Mouse (Mus musculus) midbrain, embryonic 15.5 days (tissue): ENCODE data around the gene Poc1b. TPM values are rescaled to one million over a fixed set of nuclear protein-coding genes. Genes with fewer than 3 reads are reported as not detected.
"Not testable (repeated sequence)": the region's sequence is repeated elsewhere in the genome, so short reads cannot be mapped to it uniquely, and the experiment has no call there.

ENCODE experiments used
- ATAC-seq: fragments of 200-750 bp; cut with Nextera tagmentation; replicated peaks from 2 replicates; pipeline ENCODE4 v1.8.0; 2017; ENCODE audit warnings: moderate TSS enrichment
- H3K27ac ChIP-seq: fragments of 300-500 bp; sonication (generic); 2 replicates; pipeline ENCODE4 v1.5.1; 2015; ENCODE audit warnings: mild to moderate bottlenecking, inconsistent platforms
- H3K27me3 ChIP-seq: fragments of 300-500 bp; sonication (generic); replicated peaks from 2 replicates; pipeline ENCODE4 v1.6.1; 2015; ENCODE audit warnings: inconsistent platforms
- H3K36me3 ChIP-seq: fragments of 300-500 bp; sonication (generic); replicated peaks from 2 replicates; pipeline ENCODE4 v1.6.1; 2015; ENCODE audit warnings: inconsistent platforms
- H3K4me1 ChIP-seq: fragments of 300-500 bp; sonication (generic); 2 replicates; pipeline ENCODE4 v1.6.1; 2015; ENCODE audit warnings: inconsistent platforms
- H3K4me2 ChIP-seq: fragments of 300-500 bp; sonication (generic); 2 replicates; pipeline ENCODE4 v1.6.1; 2015; ENCODE audit warnings: inconsistent platforms, mild to moderate bottlenecking, moderate library complexity
- H3K4me3 ChIP-seq: fragments of 300-500 bp; sonication (generic); 2 replicates; pipeline ENCODE4 v1.5.1; 2015; ENCODE audit warnings: mild to moderate bottlenecking, inconsistent platforms
- H3K9ac ChIP-seq: fragments of 300-500 bp; sonication (generic); 2 replicates; pipeline ENCODE4 v1.6.1; 2015; ENCODE audit warnings: mild to moderate bottlenecking, inconsistent platforms
- H3K9me3 ChIP-seq: fragments of 300-500 bp; sonication (generic); 2 replicates; pipeline ENCODE4 v1.6.1; 2016; ENCODE audit warnings: inconsistent platforms
- WGBS: fragments of 180-500 bp; shearing (Covaris S2); methylation state at CpG from one replicate; pipeline ENCODE4 v1.1.7; 2015; ENCODE audit warnings: mixed read lengths; 5-methylcytosine and 5-hydroxymethylcytosine counted together
- polyA plus RNA-seq: library from polyadenylated mRNA; unstranded; fragments of >200 nt; fragmentation: Nextera tagmentation; extraction: Ambion mirVana; gene quantifications from 2 replicates; pipeline ENCODE4 v1.2.1, GENCODE M21; 2015

The Poc1b gene
- polyA plus RNA-seq, 1 experiment from 2014 or later = 10.9 TPM

DNA sequence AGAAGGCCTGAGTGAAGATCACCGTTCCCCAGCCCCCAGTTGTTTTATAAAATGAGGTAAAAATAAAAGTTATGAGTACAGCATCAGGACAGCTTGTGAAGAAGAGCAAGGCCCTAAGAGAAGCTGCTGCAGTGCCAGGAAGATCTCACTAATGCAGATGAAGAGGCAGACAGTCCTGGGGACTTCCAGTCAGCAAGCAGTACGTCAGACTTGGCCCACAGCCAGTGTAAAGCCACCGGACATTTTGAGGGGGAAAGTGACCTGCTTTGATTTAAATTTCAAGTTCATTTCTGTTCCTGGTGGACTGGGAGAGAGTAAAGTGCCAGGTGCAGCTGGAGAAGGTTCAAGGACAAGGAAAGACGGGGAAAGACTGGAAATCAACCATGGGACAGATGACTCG, 29.5 kb downstream of the Poc1b start:
- Histone ChIP-seq H3K36me3 (no peaks in the 10 kb centered on the region; the same call in 1 of the 2 replicates), H3K4me1 (no peaks in the 10 kb centered on the region), H3K27me3 (no peaks in the 10 kb centered on the region), H3K4me2 (no peak overlapping the region), H3K27ac (no peak overlapping the region), H3K9ac (no peak overlapping the region), H3K4me3 (no peak overlapping the region), H3K9me3 (no peaks in the 10 kb centered on the region)
- WGBS = 55% methylated on average over 5 of the region's 5 CpGs
- no peak for ATAC-seq

GRCm38 (mm10) chr10:99145611-99146010, 38.8 kb downstream of the Poc1b start:
- no peaks in the 10 kb centered on the region for H3K9me3 ChIP-seq
- no peaks in the 10 kb centered on the region for H3K27me3 ChIP-seq
- ATAC-seq = no peak
- H3K4me2 ChIP-seq = no peak overlapping the region
- H3K9ac ChIP-seq = no peak overlapping the region
- no peak overlapping the region for H3K4me3 ChIP-seq
- WGBS = 84% methylated on average over 8 of the region's 8 CpGs
- no peak overlapping the region for H3K27ac ChIP-seq
- H3K36me3 ChIP-seq = 0 out of 2 replicates have a peak, but pooled peaks cover 3% of the 10 kb centered on the region
- H3K4me1 ChIP-seq = no peaks in the 10 kb centered on the region

DNA sequence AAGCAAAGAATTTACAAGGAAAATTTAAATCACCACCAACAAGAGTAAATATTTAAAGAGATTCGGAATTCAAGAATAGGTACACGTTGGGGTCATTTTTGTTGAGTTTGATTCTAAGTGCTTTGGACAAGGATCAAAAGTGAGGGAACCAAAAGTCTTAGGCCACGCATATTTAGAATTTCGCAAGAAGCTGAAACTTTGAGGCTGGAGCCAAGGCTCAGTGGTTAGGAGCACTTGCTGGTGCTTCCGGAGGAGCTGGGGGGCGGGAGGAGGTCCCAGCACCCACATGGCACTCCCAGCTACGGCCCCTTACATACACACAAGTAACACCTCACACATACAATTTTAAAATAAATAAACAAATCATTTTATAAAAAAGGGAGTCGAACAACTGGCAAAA, 39.8 kb downstream of the Poc1b start:
- H3K4me3 ChIP-seq = no peak overlapping the region
- H3K4me1 ChIP-seq = no peaks in the 10 kb centered on the region
- no peak overlapping the region for H3K4me2 ChIP-seq
- WGBS = 92% methylated on average over 8 of the region's 8 CpGs
- H3K27me3 ChIP-seq = no peaks in the 10 kb centered on the region
- no peak overlapping the region for H3K9ac ChIP-seq
- no peak for ATAC-seq
- no peak overlapping the region for H3K27ac ChIP-seq
- no peaks in the 10 kb centered on the region for H3K9me3 ChIP-seq
- H3K36me3 ChIP-seq = 0 out of 2 replicates have a peak, but pooled peaks cover 3% of the 10 kb centered on the region

- H3K4me3 ChIP-seq = no peak overlapping the region
- H3K27me3 ChIP-seq = no peaks in the 10 kb centered on the region
- H3K4me1 ChIP-seq = no peaks in the 10 kb centered on the region
- no peaks in the 10 kb centered on the region for H3K9me3 ChIP-seq
- no peak overlapping the region for H3K27ac ChIP-seq
- no peak for ATAC-seq
- 0 out of 2 replicates have a peak, but pooled peaks cover 3% of the 10 kb centered on the region for H3K36me3 ChIP-seq
- 96% methylated on average over 6 of the region's 6 CpGs for WGBS
- no peak overlapping the region for H3K4me2 ChIP-seq
- no peak overlapping the region for H3K9ac ChIP-seq
These were observed 43.2 kb downstream of the Poc1b start for GRCm38 (mm10) chr10:99150016-99150415.

- Histone ChIP-seq H3K27ac (no peak overlapping the region), H3K9me3 (no peaks in the 10 kb centered on the region), H3K36me3 (no peaks in the 10 kb centered on the region), H3K27me3 (no peaks in the 10 kb centered on the region), H3K9ac (no peak overlapping the region), H3K4me1 (no peaks in the 10 kb centered on the region), H3K4me3 (no peak overlapping the region), H3K4me2 (no peak overlapping the region)
- WGBS = 96% methylated on average over 1 of the region's 1 CpGs
- ATAC-seq = no peak
These were observed 44.7 kb downstream of the Poc1b start for GRCm38 (mm10) chr10:99151580-99151979.

DNA sequence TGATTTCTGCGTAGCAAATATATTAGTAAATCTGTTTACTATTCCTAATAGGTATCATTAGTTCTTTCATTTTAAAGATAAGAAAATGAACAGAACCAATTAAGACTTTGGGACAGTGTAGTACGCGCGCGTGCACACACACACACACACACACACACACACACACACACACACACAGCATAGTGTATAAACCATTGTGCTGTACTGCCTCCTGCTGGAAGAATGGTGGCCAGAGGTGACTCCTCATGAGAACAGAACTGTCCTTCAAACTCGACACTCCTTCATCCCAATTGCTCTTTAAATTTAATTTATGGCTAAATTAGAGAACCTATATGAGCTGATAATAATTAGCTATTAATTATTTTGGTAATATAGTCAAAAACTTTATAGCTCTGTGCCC, 45.2 kb downstream of the Poc1b start:
- H3K4me1 ChIP-seq = no peaks in the 10 kb centered on the region
- H3K9ac ChIP-seq = no peak overlapping the region
- 92% methylated on average over 6 of the region's 6 CpGs for WGBS
- no peak for ATAC-seq
- no peaks in the 10 kb centered on the region for H3K9me3 ChIP-seq
- no peaks in the 10 kb centered on the region for H3K36me3 ChIP-seq
- H3K4me2 ChIP-seq = no peak overlapping the region
- H3K4me3 ChIP-seq = no peak overlapping the region
- no peaks in the 10 kb centered on the region for H3K27me3 ChIP-seq
- no peak overlapping the region for H3K27ac ChIP-seq

DNA sequence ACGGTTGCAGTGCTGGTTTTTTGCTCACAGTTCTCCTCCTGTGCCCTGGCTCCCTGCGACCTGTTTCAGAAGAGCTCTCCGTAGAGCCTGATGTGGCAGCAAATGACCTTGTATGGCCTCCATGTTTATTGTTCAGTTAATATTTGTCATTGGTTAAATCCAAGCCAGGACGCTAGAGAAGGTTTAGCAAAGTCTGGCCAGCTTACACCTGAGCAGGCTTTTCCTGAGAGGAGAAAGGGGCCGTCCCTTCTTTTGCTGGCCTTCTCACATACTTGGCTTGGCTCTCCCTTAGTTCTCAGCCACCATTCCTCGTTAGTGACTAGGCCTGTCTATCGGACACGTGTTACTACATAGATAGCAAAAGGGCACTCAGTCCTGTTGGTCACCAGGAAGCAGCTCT, 47.8 kb downstream of the Poc1b start:
- no peak overlapping the region for H3K4me2 ChIP-seq
- H3K4me1 ChIP-seq = no peaks in the 10 kb centered on the region
- H3K27me3 ChIP-seq = no peaks in the 10 kb centered on the region
- H3K4me3 ChIP-seq = no peak overlapping the region
- 89% methylated on average over 8 of the region's 8 CpGs for WGBS
- no peak for ATAC-seq
- no peak overlapping the region for H3K9ac ChIP-seq
- no peaks in the 10 kb centered on the region for H3K9me3 ChIP-seq
- H3K27ac ChIP-seq = no peak overlapping the region
- no peaks in the 10 kb centered on the region for H3K36me3 ChIP-seq

DNA sequence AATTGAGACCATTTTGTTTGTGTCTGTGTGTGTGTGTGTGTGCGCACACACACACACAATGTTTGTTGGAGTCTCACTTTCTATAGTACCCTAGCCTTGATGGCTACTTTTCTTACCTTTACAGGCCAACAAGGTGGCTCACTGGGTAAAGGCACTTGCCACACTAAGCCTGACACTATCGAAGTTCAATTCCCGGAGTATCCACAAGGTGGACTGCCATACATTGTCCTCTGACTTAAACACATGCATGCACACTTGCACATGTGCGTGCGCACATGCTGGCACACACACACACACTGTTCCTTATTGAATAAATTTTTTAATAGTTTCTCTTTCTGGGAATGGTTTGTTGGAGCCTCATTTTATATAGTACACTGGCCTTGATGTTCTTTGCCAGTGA, 50.0 kb downstream of the Poc1b start:
- Histone ChIP-seq H3K27me3 (no peaks in the 10 kb centered on the region), H3K4me2 (no peak overlapping the region), H3K27ac (no peak overlapping the region), H3K9me3 (no peaks in the 10 kb centered on the region), H3K9ac (no peak overlapping the region), H3K4me1 (no peaks in the 10 kb centered on the region), H3K36me3 (no peaks in the 10 kb centered on the region), H3K4me3 (no peak overlapping the region)
- WGBS = 92% methylated on average over 5 of the region's 5 CpGs
- no peak for ATAC-seq

GRCm38 (mm10) chr10:99157697-99158096, 50.9 kb downstream of the Poc1b start:
- H3K4me2 ChIP-seq, H3K4me3 ChIP-seq, ATAC-seq, H3K9ac ChIP-seq, H3K36me3 ChIP-seq, H3K27me3 ChIP-seq, H3K4me1 ChIP-seq, H3K27ac ChIP-seq, H3K9me3 ChIP-seq: not testable (repeated sequence)
- 96% methylated on average over 10 of the region's 10 CpGs for WGBS

GRCm38 (mm10) chr10:99161987-99162582, 55.2 kb downstream of the Poc1b start:
- no peak for ATAC-seq
- 36% methylated on average over 8 of the region's 8 CpGs for WGBS

DNA sequence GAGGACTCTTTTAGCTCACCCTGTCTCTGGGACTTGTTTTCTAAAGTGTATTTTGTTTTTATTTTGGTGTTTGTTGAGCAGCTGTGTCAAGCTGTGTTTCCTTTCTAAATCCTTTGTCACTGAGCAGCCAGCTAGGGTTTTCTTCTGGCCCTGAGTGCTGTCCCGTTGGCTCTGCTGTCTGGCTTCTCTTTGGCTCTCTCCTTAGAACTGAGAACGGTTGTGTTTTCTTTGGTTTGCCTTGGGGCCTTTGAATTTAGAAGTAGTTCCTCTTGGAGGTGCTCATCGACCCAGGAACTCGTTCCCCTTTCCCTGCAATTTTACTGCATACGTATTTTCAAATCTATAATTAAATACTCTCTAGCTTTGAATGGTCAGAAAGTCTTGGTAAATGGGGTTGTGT, 56.2 kb downstream of the Poc1b start:
- H3K9me3 ChIP-seq = no peaks in the 10 kb centered on the region

More at GRCm38 (mm10) chr10:99161987-99162582, 55.2 kb downstream of the Poc1b start:
- H3K36me3 ChIP-seq = no peaks in the 10 kb centered on the region
- no peak overlapping the region for H3K9ac ChIP-seq
- no peak overlapping the region for H3K4me2 ChIP-seq
- H3K27me3 ChIP-seq = no peaks in the 10 kb centered on the region
- H3K4me3 ChIP-seq = no peak overlapping the region
- H3K27ac ChIP-seq = no peak overlapping the region
- no peaks in the 10 kb centered on the region for H3K4me1 ChIP-seq
- no peaks in the 10 kb centered on the region for H3K9me3 ChIP-seq

GRCm38 (mm10) chr10:99164871-99165477, 58.1 kb downstream of the Poc1b start:
- no peak overlapping the region for H3K4me2 ChIP-seq
- no peak overlapping the region for H3K9ac ChIP-seq
- no peaks in the 10 kb centered on the region for H3K36me3 ChIP-seq
- no peaks in the 10 kb centered on the region for H3K9me3 ChIP-seq
- H3K27ac ChIP-seq = no peak overlapping the region
- H3K4me3 ChIP-seq = no peak overlapping the region
- H3K27me3 ChIP-seq = no peaks in the 10 kb centered on the region
- WGBS = 31% methylated on average over 13 of the region's 13 CpGs
- peak; percentile 72 for ATAC-seq
- H3K4me1 ChIP-seq = no peaks in the 10 kb centered on the region

More for the DNA sequence above, 56.2 kb downstream of the Poc1b start:
- H3K9ac ChIP-seq = no peak overlapping the region
- H3K27me3 ChIP-seq = no peaks in the 10 kb centered on the region
- H3K4me3 ChIP-seq = no peak overlapping the region
- 75% methylated on average over 5 of the region's 5 CpGs for WGBS
- H3K4me1 ChIP-seq = no peaks in the 10 kb centered on the region
- H3K36me3 ChIP-seq = no peaks in the 10 kb centered on the region
- H3K4me2 ChIP-seq = no peak overlapping the region
- no peak overlapping the region for H3K27ac ChIP-seq
- no peak for ATAC-seq

- H3K9ac ChIP-seq = no peak overlapping the region
- ATAC-seq = no peak
- H3K27me3 ChIP-seq = no peaks in the 10 kb centered on the region
- H3K27ac ChIP-seq = no peak overlapping the region
- 80% methylated on average over 7 of the region's 7 CpGs for WGBS
- H3K36me3 ChIP-seq = no peaks in the 10 kb centered on the region
- no peak overlapping the region for H3K4me2 ChIP-seq
- no peaks in the 10 kb centered on the region for H3K9me3 ChIP-seq
- H3K4me3 ChIP-seq = no peak overlapping the region
- H3K4me1 ChIP-seq = no peaks in the 10 kb centered on the region
These were observed 59.0 kb downstream of the Poc1b start for GRCm38 (mm10) chr10:99165751-99166282.
